Mouse (Mus musculus): Measurements from ENCODE around the gene Tmem92.

The Tmem92 gene

DNA sequence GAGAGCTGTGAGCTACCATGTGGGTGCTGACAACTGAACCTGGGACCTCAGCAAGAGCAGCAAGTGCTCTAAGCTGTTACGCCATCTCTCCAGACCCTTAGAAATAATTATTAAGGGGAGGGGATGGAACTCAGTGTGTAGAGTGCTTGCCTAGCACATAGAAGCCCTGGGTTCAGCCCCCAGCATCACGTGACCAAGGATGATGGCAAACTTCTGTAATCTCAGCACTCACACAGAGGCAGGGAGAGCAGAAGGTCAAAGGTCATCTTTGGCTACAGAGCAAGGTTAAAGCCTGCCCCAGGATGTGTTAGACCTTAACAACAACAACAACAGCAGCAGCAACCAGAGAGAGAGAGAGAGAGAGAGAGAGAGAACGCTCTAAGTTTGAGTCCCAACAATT is 54.0 kb downstream of the Tmem92 start:
- DNase-seq (ENCODE audit: low read depth) = no peak

- DNase-seq (ENCODE audit: low read depth) = no peak
Observed at GRCm38 (mm10) chr11:94727306-94727705, 55.2 kb downstream of the Tmem92 start.

All from c-Kit-positive CD71-negative TER-119-negative erythroid progenitor cells, embryonic 14.5 days (primary cell).